Mouse (Mus musculus): Measurements from ENCODE around the gene Hsd17b10. TPM values are rescaled to one million over a fixed set of nuclear protein-coding genes. Genes with fewer than 3 reads are reported as not detected.

Hsd17b10 gene
- total RNA-seq (2017), result 124 and 154 TPM in 2 replicates

DNA sequence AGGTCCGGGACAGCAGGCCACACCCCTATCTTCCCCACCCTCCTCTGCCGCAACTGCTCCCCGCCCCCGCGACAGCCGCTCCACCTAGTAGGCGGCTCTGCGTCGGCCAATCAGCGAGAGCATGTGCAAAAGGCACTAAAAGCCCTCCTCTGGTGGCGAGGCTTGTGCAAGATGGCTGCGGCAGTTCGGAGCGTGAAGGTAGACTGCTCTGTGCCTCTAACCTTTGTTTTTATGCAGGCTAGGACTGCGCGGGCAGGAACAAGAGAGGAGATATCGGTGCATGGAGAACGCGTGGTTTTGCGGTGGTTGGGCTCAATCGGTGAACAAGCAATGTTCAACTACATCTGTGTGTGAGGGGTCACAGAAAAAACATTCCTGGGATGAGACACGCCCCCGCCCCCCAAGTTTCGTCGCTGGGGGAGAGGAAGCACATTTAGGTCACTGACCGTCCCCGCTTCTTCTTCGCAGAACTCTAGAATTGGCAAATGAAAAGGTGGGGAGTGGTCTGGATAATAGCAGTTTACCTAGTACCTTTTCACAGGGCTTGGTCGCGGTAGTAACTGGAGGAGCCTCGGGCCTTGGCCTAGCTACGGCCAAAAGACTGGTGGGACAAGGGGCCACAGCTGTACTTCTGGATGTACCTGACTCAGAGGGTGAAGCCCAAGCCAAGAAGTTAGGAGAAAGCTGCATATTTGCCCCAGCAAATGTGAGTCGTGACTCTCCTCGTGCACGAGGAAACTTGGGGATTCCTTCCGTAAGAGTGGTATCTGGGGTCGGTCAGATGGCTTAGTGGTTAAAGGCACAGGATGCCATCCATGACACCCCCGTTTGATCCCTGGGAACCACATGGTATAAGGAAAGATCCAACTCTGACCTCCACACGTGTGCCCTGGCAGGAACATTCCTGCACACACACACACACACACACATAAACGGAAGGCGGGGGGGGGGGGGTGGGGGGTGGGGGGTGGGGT lies at the start of gene Hsd17b10:
TSS of gene Hsd17b10 (plus strand) at position 109 of the 974 bp plus-strand sequence.
- peak; percentile 100 for ATAC-seq (replicated peaks in 1 of 2; ENCODE audit: insufficient read depth in 1 of 2, low FRiP score in 2 of 2, low TSS enrichment in 1 of 2, low read depth in 1 of 2, poor library complexity in 2 of 2, severe bottlenecking in 2 of 2)

DNA sequence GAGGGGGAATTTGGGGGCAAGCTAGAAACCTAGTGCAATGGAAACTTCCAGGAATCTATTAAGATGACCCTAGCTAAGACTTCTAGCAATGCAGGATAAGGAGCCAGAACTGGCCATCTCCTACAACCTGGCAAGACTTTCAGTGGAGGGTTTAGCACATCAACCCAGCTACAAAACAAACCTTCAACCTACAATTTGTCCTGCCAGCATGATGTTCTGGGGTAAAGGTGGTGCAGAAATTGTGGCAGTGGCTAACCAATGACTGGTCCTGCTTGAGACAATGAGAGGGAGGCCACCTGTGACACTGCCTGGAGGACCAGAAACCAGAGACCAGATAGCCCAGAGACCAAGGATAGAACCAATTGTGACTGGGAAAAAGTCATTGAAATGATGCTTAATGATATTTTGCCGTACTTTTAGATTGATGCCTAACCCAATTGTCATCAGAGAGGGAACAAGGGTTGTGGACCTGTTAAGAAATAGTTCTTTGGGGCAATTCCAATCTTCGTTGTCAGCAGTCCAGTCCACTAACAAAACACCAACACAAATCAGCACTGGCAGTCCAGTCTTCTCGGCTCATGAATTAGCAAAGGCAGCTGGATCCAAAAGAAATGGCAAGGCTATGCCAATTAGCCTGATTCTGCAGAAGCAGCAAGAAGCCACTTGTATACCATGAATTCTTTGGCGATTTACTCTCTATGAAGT lies 2.5 kb upstream of the Hsd17b10 start:
- ATAC-seq (replicated peaks in 1 of 2; ENCODE audit: insufficient read depth in 1 of 2, low FRiP score in 2 of 2, low TSS enrichment in 1 of 2, low read depth in 1 of 2, poor library complexity in 2 of 2, severe bottlenecking in 2 of 2), result no peak

DNA sequence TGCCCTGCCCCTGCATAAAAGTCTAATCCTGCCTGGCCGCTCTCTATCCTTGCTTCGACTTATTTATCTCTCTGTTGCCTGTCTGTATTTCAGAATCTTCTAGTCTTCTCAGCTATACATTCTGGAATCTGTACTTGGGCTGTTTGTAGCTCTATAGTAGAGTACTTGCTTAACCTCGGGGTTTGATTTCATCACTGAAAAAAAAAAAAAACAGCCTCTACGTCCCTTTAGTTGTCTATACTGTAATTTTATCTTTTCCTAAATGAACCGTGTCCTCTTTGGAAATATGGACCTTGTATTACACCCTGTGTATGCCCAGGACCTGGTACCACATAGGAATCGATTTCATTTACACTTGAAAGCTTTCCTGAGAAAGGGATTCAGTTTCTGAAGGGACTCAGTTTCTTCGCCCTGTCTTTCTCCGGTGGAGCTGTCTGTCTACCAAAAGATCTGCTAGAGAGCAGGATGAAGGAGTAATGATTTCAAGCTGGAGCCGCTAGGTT lies 412 bp upstream of the Hsd17b10 start:
- no peak for ATAC-seq (replicated peaks in 1 of 2; ENCODE audit: insufficient read depth in 1 of 2, low FRiP score in 2 of 2, low TSS enrichment in 1 of 2, low read depth in 1 of 2, poor library complexity in 2 of 2, severe bottlenecking in 2 of 2)

DNA sequence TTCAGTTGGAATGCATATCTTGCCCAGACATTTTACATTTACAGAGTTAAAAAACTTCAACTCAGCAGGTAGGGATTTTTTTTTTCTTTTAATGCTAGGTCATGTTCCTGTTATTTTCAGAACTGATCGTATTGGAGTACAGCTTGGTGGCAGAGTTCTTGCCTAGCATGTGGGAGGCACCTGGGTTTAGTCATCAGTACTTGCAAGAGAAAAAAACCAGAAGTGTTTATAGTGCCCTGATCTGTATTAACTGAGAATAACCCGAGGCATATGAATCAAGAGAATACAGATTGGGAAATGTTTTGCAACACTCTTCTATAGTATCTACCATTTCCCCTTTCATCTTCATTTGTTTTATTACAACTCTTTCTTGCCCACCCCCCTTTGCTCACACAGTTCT lies 1.2 kb downstream of the Hsd17b10 start:
- peak in 1 of 2 experiments; percentile 51; a peak in 1 of 4 replicates for ATAC-seq (replicated peaks in 1 of 2; ENCODE audit: insufficient read depth in 1 of 2, low FRiP score in 2 of 2, low TSS enrichment in 1 of 2, low read depth in 1 of 2, poor library complexity in 2 of 2, severe bottlenecking in 2 of 2)

DNA sequence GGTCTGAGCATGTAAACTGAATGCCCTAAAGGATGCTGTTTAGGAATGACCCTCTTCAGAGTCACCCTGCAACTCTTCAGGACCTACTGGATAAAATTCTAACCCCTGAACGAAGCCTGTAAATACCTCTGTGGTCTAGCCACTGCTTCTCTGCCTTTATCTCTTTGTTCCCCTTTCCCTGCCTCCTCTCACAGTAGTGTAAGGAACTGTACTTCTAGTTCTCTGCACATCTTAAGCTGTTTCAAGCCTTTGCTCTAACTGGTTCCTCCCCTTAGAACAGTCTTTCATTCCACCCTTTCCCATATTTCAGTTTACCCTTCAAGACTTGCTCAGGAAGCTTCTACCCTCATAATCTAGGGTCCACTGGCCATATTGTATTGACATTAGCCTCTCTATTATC lies 6.2 kb downstream of the Hsd17b10 start:
- no peak for ATAC-seq (replicated peaks in 1 of 2; ENCODE audit: insufficient read depth in 1 of 2, low FRiP score in 2 of 2, low TSS enrichment in 1 of 2, low read depth in 1 of 2, poor library complexity in 2 of 2, severe bottlenecking in 2 of 2)

DNA sequence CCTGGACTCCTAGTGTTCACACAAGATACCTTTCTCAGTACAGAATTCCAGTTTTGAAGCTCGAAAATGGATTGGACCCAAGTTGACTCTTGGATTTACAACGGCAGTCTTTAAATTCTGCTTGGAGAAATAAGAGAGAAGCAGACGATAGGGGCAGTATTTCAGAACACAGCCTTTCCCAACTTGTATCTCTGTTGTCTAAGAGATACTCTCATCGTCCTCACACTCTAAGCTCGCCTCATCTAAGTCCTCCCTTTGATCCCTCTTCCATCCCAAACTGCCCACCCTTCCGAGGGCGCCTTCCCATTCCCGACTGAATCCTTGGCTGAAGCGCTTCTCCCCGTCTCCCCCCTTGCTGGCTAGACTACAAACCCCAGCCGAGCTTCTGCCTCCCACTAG lies 14.1 kb downstream of the Hsd17b10 start:
- 0 out of 4 replicates have a peak, but pooled peaks of 1 of the 2 experiments have one; percentile 6 for ATAC-seq (replicated peaks in 1 of 2; ENCODE audit: insufficient read depth in 1 of 2, low FRiP score in 2 of 2, low TSS enrichment in 1 of 2, low read depth in 1 of 2, poor library complexity in 2 of 2, severe bottlenecking in 2 of 2)

DNA sequence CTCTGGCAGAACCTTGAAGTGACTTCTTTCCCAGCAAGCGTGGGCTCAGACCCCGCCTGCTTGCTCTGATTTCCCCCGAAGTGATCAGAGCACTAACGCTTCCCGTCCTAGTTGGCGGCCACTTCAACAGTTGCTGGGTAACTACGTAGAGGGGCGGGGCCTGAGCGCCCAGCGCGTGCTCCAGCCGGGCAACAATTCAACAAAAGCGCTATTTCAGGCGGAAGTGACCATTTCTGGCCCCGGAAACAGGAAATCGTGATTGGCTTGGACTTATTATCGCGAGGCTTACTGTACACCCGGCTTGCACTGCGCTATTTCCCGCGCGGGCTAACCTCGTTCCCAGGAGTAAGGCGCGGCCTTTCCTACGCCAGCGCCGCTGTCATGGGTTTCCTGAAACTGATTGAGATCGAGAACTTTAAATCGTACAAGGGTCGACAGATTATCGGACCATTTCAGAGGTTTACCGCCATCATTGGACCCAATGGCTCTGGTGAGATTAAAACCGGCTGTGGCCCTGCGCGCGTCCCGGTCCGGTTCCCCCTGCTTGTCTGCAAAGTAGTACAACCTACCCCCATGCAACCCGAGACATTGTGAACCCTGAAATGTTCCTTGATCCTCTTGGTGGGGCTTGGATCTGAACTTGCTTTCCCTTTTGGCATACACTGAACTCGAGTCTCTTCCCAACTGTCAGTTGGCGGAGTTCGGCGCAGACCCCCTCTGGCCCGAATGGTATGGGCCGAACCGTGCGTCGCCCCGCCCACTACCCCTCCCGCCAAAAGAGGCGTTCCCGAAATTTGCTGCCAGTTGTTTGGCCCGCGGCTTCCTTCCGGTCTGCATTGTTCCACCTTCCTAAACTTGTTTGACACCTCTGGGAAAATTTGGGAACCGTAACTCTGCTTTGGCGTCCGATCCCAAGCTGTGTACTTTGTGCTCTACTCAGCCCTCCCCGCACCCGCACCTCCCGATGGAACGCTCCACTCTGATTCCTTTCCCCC lies 14.8 kb downstream of the Hsd17b10 start, which contains the start of the genes Ribc1 and Smc1a:
TSS of gene Ribc1 (minus strand) at position 145 of the 995 bp plus-strand sequence.
TSS of gene Smc1a (plus strand) at position 278 of the 995 bp plus-strand sequence.
- ATAC-seq (replicated peaks in 1 of 2; ENCODE audit: insufficient read depth in 1 of 2, low FRiP score in 2 of 2, low TSS enrichment in 1 of 2, low read depth in 1 of 2, poor library complexity in 2 of 2, severe bottlenecking in 2 of 2), result peak; percentile 91 to 94

DNA sequence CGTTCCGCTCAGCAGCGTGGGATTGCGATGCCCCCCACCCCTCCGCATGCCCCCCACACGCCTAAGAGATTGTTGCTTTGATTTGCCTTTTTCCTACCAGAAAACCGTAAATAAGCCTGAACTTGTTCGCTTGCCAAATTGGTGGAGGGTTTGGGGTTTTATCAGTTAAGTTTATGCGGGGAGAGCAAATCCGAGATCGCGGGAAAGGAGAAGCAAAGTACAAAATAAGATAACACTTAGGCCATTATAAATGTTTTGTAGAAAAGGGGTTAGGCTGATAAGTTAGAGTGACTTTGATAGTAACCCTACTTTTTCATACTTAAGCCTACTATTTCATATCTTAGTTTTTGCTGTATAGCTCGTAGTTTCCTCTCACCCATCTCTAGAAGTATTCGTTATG lies 15.5 kb downstream of the Hsd17b10 start:
- ATAC-seq (replicated peaks in 1 of 2; ENCODE audit: insufficient read depth in 1 of 2, low FRiP score in 2 of 2, low TSS enrichment in 1 of 2, low read depth in 1 of 2, poor library complexity in 2 of 2, severe bottlenecking in 2 of 2), result no peak

DNA sequence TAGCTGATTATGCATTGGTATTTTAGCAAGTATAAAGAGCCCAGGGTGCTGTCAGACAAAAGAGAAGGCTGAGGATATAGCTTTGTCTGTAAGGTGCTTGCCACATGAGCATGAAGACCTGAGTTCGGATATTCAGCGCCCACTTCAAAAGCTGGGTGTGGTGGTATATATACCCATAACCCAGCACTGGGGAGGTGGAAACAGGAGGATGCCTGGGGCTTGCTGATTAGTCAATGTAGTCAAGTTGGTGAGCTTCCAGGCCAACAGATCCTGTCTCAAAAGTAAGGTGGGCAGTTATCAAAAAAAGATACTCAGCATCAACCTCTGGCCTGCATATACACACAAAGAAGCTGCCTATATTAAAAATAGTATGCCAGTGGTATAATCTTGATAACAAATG lies 17.6 kb downstream of the Hsd17b10 start:
- no peak for ATAC-seq (replicated peaks in 1 of 2; ENCODE audit: insufficient read depth in 1 of 2, low FRiP score in 2 of 2, low TSS enrichment in 1 of 2, low read depth in 1 of 2, poor library complexity in 2 of 2, severe bottlenecking in 2 of 2)

DNA sequence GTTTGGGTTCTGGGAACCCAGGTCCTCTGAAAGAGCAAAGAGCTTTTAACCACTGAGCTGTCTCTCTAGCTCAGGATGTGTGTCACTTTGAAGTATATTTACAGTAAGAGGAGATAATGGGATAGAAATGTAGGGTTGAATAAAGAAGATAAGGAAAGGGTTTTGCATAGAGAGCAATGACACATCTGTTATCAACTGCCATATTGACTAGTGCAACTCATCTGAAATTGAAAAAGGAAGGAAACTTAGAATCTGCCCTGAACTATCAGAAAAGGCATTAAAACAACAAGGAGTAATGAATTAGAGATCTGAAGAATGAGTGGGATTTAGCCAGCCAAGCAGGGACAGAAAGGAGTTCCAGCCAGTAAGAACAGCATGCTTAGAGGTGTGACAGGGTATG lies 38.2 kb downstream of the Hsd17b10 start:
- ATAC-seq (replicated peaks in 1 of 2; ENCODE audit: insufficient read depth in 1 of 2, low FRiP score in 2 of 2, low TSS enrichment in 1 of 2, low read depth in 1 of 2, poor library complexity in 2 of 2, severe bottlenecking in 2 of 2), result no peak

DNA sequence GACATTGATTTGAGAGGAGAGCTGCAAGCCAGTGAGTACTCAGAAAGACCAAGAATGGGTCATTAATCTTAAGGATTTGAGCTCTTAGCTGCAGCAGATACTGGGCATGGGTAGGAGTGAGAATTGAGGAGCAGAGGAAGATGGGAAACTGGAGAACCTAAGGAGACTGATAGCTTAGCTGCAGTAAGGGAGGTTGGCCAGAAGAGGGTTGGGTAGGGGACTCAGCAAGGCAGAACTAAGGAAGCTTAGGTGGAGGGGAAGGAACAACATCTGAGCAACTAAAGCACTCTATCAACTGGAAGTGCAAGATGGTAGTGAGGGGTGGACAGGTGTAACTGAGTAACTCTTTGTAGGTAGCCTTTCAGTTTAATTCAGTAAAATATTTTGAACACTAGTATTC lies 45.6 kb downstream of the Hsd17b10 start:
- no peak for ATAC-seq (replicated peaks in 1 of 2; ENCODE audit: insufficient read depth in 1 of 2, low FRiP score in 2 of 2, low TSS enrichment in 1 of 2, low read depth in 1 of 2, poor library complexity in 2 of 2, severe bottlenecking in 2 of 2)

DNA sequence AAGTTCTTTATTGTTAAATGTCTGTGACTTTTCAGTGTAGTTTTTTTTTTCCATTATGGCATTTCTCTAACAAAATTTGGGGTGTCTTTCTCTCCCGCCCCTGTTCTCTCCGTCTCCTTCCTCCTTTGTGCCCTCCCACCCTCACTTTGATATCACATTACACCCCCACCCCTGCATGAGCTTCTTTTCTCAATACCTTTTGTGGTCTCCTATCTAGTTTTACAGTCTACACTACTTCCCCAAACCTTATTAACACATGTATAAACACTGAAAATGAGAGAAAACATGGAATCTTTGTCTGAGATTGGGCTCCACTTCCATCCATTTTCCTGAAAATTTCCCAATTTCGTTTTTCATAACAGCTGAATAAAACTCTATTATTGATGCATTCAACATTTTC lies 50.9 kb downstream of the Hsd17b10 start:
- no peak for ATAC-seq (replicated peaks in 1 of 2; ENCODE audit: insufficient read depth in 1 of 2, low FRiP score in 2 of 2, low TSS enrichment in 1 of 2, low read depth in 1 of 2, poor library complexity in 2 of 2, severe bottlenecking in 2 of 2)

Other genes with a start within 250 kb of the Hsd17b10 start
- 147 and 170 TPM in 2 replicates for gene Huwe1, start 201.0 kb upstream of the Hsd17b10 start, total RNA-seq (2017)
- gene Ribc1, start 14.4 kb downstream of the Hsd17b10 start, total RNA-seq (2017), result 1.8 and 1.9 TPM in 2 replicates
- 363 and 450 TPM in 2 replicates for gene Smc1a, start 14.6 kb downstream of the Hsd17b10 start, total RNA-seq (2017)
- gene Iqsec2, start 142.4 kb downstream of the Hsd17b10 start, total RNA-seq (2017), result 4.5 and 5.4 TPM in 2 replicates
- gene Kdm5c, start 231.2 kb downstream of the Hsd17b10 start, total RNA-seq (2017), result 39.6 and 45.1 TPM in 2 replicates

Measured in hematopoietic stem cell, adult 5-6 weeks (primary cell).